Mouse (Mus musculus) cerebellum, adult 2 months (tissue): ENCODE measurements around the gene Col13a1. TPM values are rescaled to one million over a fixed set of nuclear protein-coding genes. Genes with fewer than 3 reads are reported as not detected.

Experiments
- DNase-seq, 2 experiments: peaks; one replicate each; pipeline ENCODE4 v3.0.0; 2021
- H3K27ac ChIP-seq: fragments of 200-500 bp; 2 replicates; pipeline ENCODE4 v1.5.1; 2012; ENCODE audit warnings: low read length, control low read depth, inconsistent platforms; ENCODE audit not compliant: insufficient read depth
- H3K27me3 ChIP-seq: fragments of 200-500 bp; 2 replicates; pipeline ENCODE4 v1.6.1; 2012; ENCODE audit warnings: inconsistent platforms, mild to moderate bottlenecking, low read length, moderate library complexity; ENCODE audit not compliant: control insufficient read depth, insufficient read depth
- H3K4me1 ChIP-seq: fragments of 200-500 bp; 2 replicates; pipeline ENCODE4 v1.6.1; 2011; ENCODE audit warnings: low read length; ENCODE audit not compliant: control insufficient read depth, insufficient read depth
- H3K4me3 ChIP-seq: fragments of 200-500 bp; replicated peaks from 2 replicates; pipeline ENCODE3; 2011; ENCODE audit warnings: mild to moderate bottlenecking, low read depth, low read length, control low read depth; ENCODE audit not compliant: insufficient read depth
- CTCF ChIP-seq: fragments of 200-500 bp; IDR thresholded peaks from 2 replicates; pipeline ENCODE4 v1.5.1; 2011; ENCODE audit warnings: low read depth, mild to moderate bottlenecking, control low read depth, low read length, moderate library complexity, borderline replicate concordance; ENCODE audit not compliant: insufficient read depth
- POLR2A ChIP-seq: fragments of 200-500 bp; IDR thresholded peaks from 2 replicates; pipeline ENCODE4 v1.6.1; 2011; ENCODE audit warnings: low read length, control low read depth, borderline replicate concordance; ENCODE audit not compliant: insufficient read depth
- WGBS: fragments of 180-500 bp; shearing (Covaris S2); methylation state at CpG from one replicate; pipeline ENCODE4 v1.1.7; 2018; 5-methylcytosine and 5-hydroxymethylcytosine counted together
- polyA plus RNA-seq: library from polyadenylated mRNA; depleted of rRNA; stranded (reverse); fragments of >200 nt; gene quantifications from 2 replicates; pipeline ENCODE4 v1.2.3, GENCODE M21; 2012

Gene Col13a1
- polyA plus RNA-seq, 1 experiment = 1.8 TPM

GRCm38 (mm10) chr10:61829046-61829445 lies 149.9 kb downstream of the Col13a1 start:
- H3K27me3 ChIP-seq = no peaks in the 10 kb centered on the region
- no peak overlapping the region for H3K27ac ChIP-seq
- 64% methylated on average over 4 of the region's 4 CpGs for WGBS
- no peaks in the 10 kb centered on the region for H3K4me1 ChIP-seq
- H3K4me3 ChIP-seq = no peak overlapping the region
- TF ChIP-seq CTCF (no peak), POLR2A (no peak)
- no peak for DNase-seq

GRCm38 (mm10) chr10:61827950-61828936 lies 150.7 kb downstream of the Col13a1 start:
- Histone ChIP-seq H3K27me3 (no peaks in the 10 kb centered on the region), H3K27ac (no peak overlapping the region), H3K4me3 (no peak overlapping the region), H3K4me1 (no peaks in the 10 kb centered on the region)
- 90% methylated on average over 32 of the region's 32 CpGs for WGBS
- TF ChIP-seq POLR2A (no peak), CTCF (no peak)
- DNase-seq = no peak

GRCm38 (mm10) chr10:61826753-61827435 lies 152.0 kb downstream of the Col13a1 start:
- WGBS = 31% methylated on average over 16 of the region's 16 CpGs
- Histone ChIP-seq H3K4me1 (no peaks in the 10 kb centered on the region), H3K27me3 (no peaks in the 10 kb centered on the region), H3K27ac (no peak overlapping the region), H3K4me3 (no peak overlapping the region)
- DNase-seq = no peak
- no peak for TF ChIP-seq CTCF
- no peak for TF ChIP-seq POLR2A

GRCm38 (mm10) chr10:61825979-61826752 lies 152.7 kb downstream of the Col13a1 start:
- H3K27me3 ChIP-seq = no peaks in the 10 kb centered on the region
- no peak overlapping the region for H3K4me3 ChIP-seq
- H3K27ac ChIP-seq = no peak overlapping the region
- WGBS = 82% methylated on average over 13 of the region's 13 CpGs
- H3K4me1 ChIP-seq = no peaks in the 10 kb centered on the region
- DNase-seq = no peak
- TF ChIP-seq CTCF = no peak

GRCm38 (mm10) chr10:61825536-61825935 lies 153.4 kb downstream of the Col13a1 start:
- no peak overlapping the region for H3K4me3 ChIP-seq
- WGBS = 54% methylated on average over 5 of the region's 5 CpGs
- H3K27ac ChIP-seq = no peak overlapping the region
- no peaks in the 10 kb centered on the region for H3K27me3 ChIP-seq
- TF ChIP-seq POLR2A (no peak), CTCF (no peak)
- H3K4me1 ChIP-seq = no peaks in the 10 kb centered on the region
- no peak for DNase-seq

- H3K27me3 ChIP-seq = no peaks in the 10 kb centered on the region
- no peak overlapping the region for H3K4me3 ChIP-seq
- H3K4me1 ChIP-seq = no peaks in the 10 kb centered on the region
- H3K27ac ChIP-seq = no peak overlapping the region
- WGBS = 91% methylated on average over 4 of the region's 4 CpGs
- DNase-seq = no peak
- no peak for TF ChIP-seq POLR2A
- TF ChIP-seq CTCF = no peak
Measured at GRCm38 (mm10) chr10:61823731-61824115, 155.2 kb downstream of the Col13a1 start.

GRCm38 (mm10) chr10:61822968-61823730 lies 155.8 kb downstream of the Col13a1 start:
- no peak for DNase-seq
- WGBS = 70% methylated on average over 7 of the region's 7 CpGs
- TF ChIP-seq CTCF = no peak
- TF ChIP-seq POLR2A = no peak
- H3K4me1 ChIP-seq = no peaks in the 10 kb centered on the region
- H3K4me3 ChIP-seq = no peak overlapping the region
- no peak overlapping the region for H3K27ac ChIP-seq
- H3K27me3 ChIP-seq = no peaks in the 10 kb centered on the region
